Mouse (Mus musculus) bone marrow macrophage, adult 2 months (primary cell): Measurements from ENCODE around the gene Acvr1. TPM values are rescaled to one million over a fixed set of nuclear protein-coding genes. Genes with fewer than 3 reads are reported as not detected.
A peak's percentile ranks its signal among the peaks of the same experiment; 100 is the strongest.

ENCODE experiments used
- H3K27ac ChIP-seq: 2 replicates; pipeline ENCODE4 v1.5.1; 2012; ENCODE audit warnings: low read depth, low read length; ENCODE audit not compliant: insufficient read depth
- H3K4me1 ChIP-seq: 2 replicates; pipeline ENCODE4 v1.6.1; 2012; ENCODE audit warnings: low read length; ENCODE audit not compliant: control insufficient read depth, insufficient read depth
- H3K4me3 ChIP-seq: 2 replicates; pipeline ENCODE4 v1.5.1; 2012; ENCODE audit warnings: mild to moderate bottlenecking, low read length, moderate library complexity; ENCODE audit not compliant: insufficient read depth
- CTCF ChIP-seq: IDR thresholded peaks from 2 replicates; pipeline ENCODE4 v1.5.1; 2012; ENCODE audit warnings: low read depth, mild to moderate bottlenecking, low read length, moderate library complexity
- POLR2A ChIP-seq: IDR thresholded peaks from 2 replicates; pipeline ENCODE4 v1.6.1; 2012; ENCODE audit warnings: mild to moderate bottlenecking, low read depth, low read length, borderline replicate concordance
- polyA plus RNA-seq: library from polyadenylated mRNA; stranded (reverse); fragments of >200 nt; gene quantifications from 2 replicates; pipeline ENCODE4 v1.2.4, GENCODE M21; 2012; ENCODE audit not compliant: missing spikeins, insufficient read depth, insufficient read length

The Acvr1 gene
- polyA plus RNA-seq, 1 experiment, result 11.2 TPM

- TF ChIP-seq POLR2A (no peak), CTCF (no peak)
- no peak overlapping the region for H3K27ac ChIP-seq
- no peak overlapping the region for H3K4me3 ChIP-seq
- H3K4me1 ChIP-seq, result peaks cover 2% of the 10 kb centered on the region
Observed at GRCm38 (mm10) chr2:58505306-58506090, 61.5 kb downstream of the Acvr1 start.

GRCm38 (mm10) chr2:58496647-58497410 is 70.1 kb downstream of the Acvr1 start:
- TF ChIP-seq CTCF (no peak), POLR2A (no peak)
- Histone ChIP-seq H3K4me1 (peaks cover 12% of the 10 kb centered on the region), H3K27ac (peak overlapping the region; percentile 62), H3K4me3 (peak overlapping the region; percentile 15; the same call in 1 of the 2 replicates)

- H3K4me3 ChIP-seq, result no peak overlapping the region
- H3K4me1 ChIP-seq, result peaks cover 12% of the 10 kb centered on the region
- no peak for TF ChIP-seq POLR2A
- no peak for TF ChIP-seq CTCF
- H3K27ac ChIP-seq, result no peak overlapping the region
Observed at GRCm38 (mm10) chr2:58495271-58495670, 71.7 kb downstream of the Acvr1 start.

GRCm38 (mm10) chr2:58493685-58494635 is 73.0 kb downstream of the Acvr1 start:
- Histone ChIP-seq H3K4me3 (no peak overlapping the region), H3K4me1 (peaks cover 18% of the 10 kb centered on the region), H3K27ac (no peak overlapping the region)
- no peak for TF ChIP-seq CTCF
- no peak for TF ChIP-seq POLR2A

- H3K4me3 ChIP-seq, result no peak overlapping the region
- peaks cover 18% of the 10 kb centered on the region for H3K4me1 ChIP-seq
- no peak overlapping the region for H3K27ac ChIP-seq
- TF ChIP-seq POLR2A (no peak), CTCF (no peak)
Observed at GRCm38 (mm10) chr2:58489275-58489674, 77.7 kb downstream of the Acvr1 start.

GRCm38 (mm10) chr2:58488404-58488803 is 78.6 kb downstream of the Acvr1 start:
- Histone ChIP-seq H3K4me3 (no peak overlapping the region), H3K27ac (no peak overlapping the region), H3K4me1 (peaks cover 18% of the 10 kb centered on the region)
- TF ChIP-seq POLR2A (no peak), CTCF (no peak)

- Histone ChIP-seq H3K4me1 (peaks cover 19% of the 10 kb centered on the region), H3K4me3 (no peak overlapping the region), H3K27ac (no peak overlapping the region)
- no peak for TF ChIP-seq POLR2A
- TF ChIP-seq CTCF, result no peak
Observed at GRCm38 (mm10) chr2:58487279-58487560, 79.7 kb downstream of the Acvr1 start.

GRCm38 (mm10) chr2:58486441-58487278 is 80.3 kb downstream of the Acvr1 start:
- TF ChIP-seq CTCF (no peak), POLR2A (no peak)
- no peak overlapping the region for H3K4me3 ChIP-seq
- H3K4me1 ChIP-seq, result peaks cover 22% of the 10 kb centered on the region
- no peak overlapping the region for H3K27ac ChIP-seq

GRCm38 (mm10) chr2:58485683-58486082 is 81.3 kb downstream of the Acvr1 start:
- peaks cover 26% of the 10 kb centered on the region for H3K4me1 ChIP-seq
- no peak overlapping the region for H3K4me3 ChIP-seq
- TF ChIP-seq POLR2A (no peak), CTCF (no peak)
- no peak overlapping the region for H3K27ac ChIP-seq
